Mouse (Mus musculus): ENCODE measurements around the gene Fam114a1.

Fam114a1 gene

GRCm38 (mm10) chr5:64969861-64970771 is at the start of gene Fam114a1:
Fam114a1 (plus strand) TSS chr5:64970071.
- peak; percentile 30 for DNase-seq

GRCm38 (mm10) chr5:64922891-64923381 is 46.9 kb upstream of the Fam114a1 start:
- no peak for DNase-seq

- DNase-seq = no peak
Observed at GRCm38 (mm10) chr5:64932215-64932614, 37.7 kb upstream of the Fam114a1 start.

GRCm38 (mm10) chr5:64932775-64933174 is 37.1 kb upstream of the Fam114a1 start:
- no peak for DNase-seq

GRCm38 (mm10) chr5:64951486-64951885 is 18.4 kb upstream of the Fam114a1 start:
- no peak for DNase-seq

- no peak for DNase-seq
Observed at GRCm38 (mm10) chr5:64954931-64955330, 14.9 kb upstream of the Fam114a1 start.

- DNase-seq = no peak
Observed at GRCm38 (mm10) chr5:64958991-64959842, 10.7 kb upstream of the Fam114a1 start.

- DNase-seq = peak; percentile 61
Observed at GRCm38 (mm10) chr5:64959843-64960230, 10.0 kb upstream of the Fam114a1 start, which contains the start of gene Tlr6. Tlr6 (minus strand) TSS chr5:64960097.

GRCm38 (mm10) chr5:64960857-64961391 is 8.9 kb upstream of the Fam114a1 start:
- DNase-seq = no peak

GRCm38 (mm10) chr5:64963271-64963670 is 6.6 kb upstream of the Fam114a1 start:
- no peak for DNase-seq

GRCm38 (mm10) chr5:64963735-64964134 is 6.1 kb upstream of the Fam114a1 start:
- no peak for DNase-seq

GRCm38 (mm10) chr5:64968961-64969860 is 660 bp upstream of the Fam114a1 start:
- no peak for DNase-seq

- DNase-seq = no peak
Observed at GRCm38 (mm10) chr5:64975121-64975520, 5.2 kb downstream of the Fam114a1 start.

- DNase-seq = no peak
Observed at GRCm38 (mm10) chr5:64977128-64977527, 7.3 kb downstream of the Fam114a1 start.

GRCm38 (mm10) chr5:64985971-64986370 is 16.1 kb downstream of the Fam114a1 start:
- no peak for DNase-seq

GRCm38 (mm10) chr5:64989940-64990339 is 20.1 kb downstream of the Fam114a1 start:
- no peak for DNase-seq

GRCm38 (mm10) chr5:64992540-64992939 is 22.7 kb downstream of the Fam114a1 start:
- DNase-seq = no peak

- DNase-seq = no peak
Observed at GRCm38 (mm10) chr5:64995408-64995807, 25.5 kb downstream of the Fam114a1 start.

GRCm38 (mm10) chr5:65002940-65003824 is 33.3 kb downstream of the Fam114a1 start:
- DNase-seq = no peak

- no peak for DNase-seq
Observed at GRCm38 (mm10) chr5:65003946-65004535, 34.2 kb downstream of the Fam114a1 start.

- no peak for DNase-seq
Observed at GRCm38 (mm10) chr5:65005251-65005650, 35.4 kb downstream of the Fam114a1 start.
